Mouse (Mus musculus) liver, embryonic 14.5 days (tissue): ENCODE measurements around the gene Rela. TPM values are rescaled to one million over a fixed set of nuclear protein-coding genes. Genes with fewer than 3 reads are reported as not detected.

Experiments
- ATAC-seq: fragments of 200-750 bp; cut with Nextera tagmentation; 2 replicates; pipeline ENCODE4 v1.8.0; 2017; ENCODE audit warnings: moderate number of reproducible peaks, mild to moderate bottlenecking, moderate library complexity; ENCODE audit not compliant: insufficient read depth
- DNase-seq, 3 experiments: peaks; one replicate each; pipeline ENCODE4 v3.0.0-alpha.2; 2012 to 2013; ENCODE audit warnings: low read depth in 3 of 3, low spot score in 3 of 3
- H3K27ac ChIP-seq: fragments of 300-500 bp; sonication (generic); 2 replicates; pipeline ENCODE4 v1.5.1; 2014; ENCODE audit warnings: moderate library complexity, mild to moderate bottlenecking, control low read depth, inconsistent platforms
- H3K27me3 ChIP-seq: fragments of 300-500 bp; sonication (generic); 2 replicates; pipeline ENCODE4 v1.6.1; 2014; ENCODE audit warnings: mild to moderate bottlenecking, low read length, moderate library complexity; ENCODE audit not compliant: control insufficient read depth, insufficient read depth
- H3K36me3 ChIP-seq: fragments of 300-500 bp; sonication (generic); replicated peaks from 2 replicates; pipeline ENCODE4 v1.6.1; 2014; ENCODE audit warnings: low read depth; ENCODE audit not compliant: control insufficient read depth, insufficient read depth
- H3K4me1 ChIP-seq, 2 experiments: fragments of 200-500 bp in 1 of 2; fragments of 300-500 bp in 1 of 2; sonication (generic) in 1 of 2; replicated peaks; 2 replicates each; pipeline ENCODE4 v1.6.1; 2012 to 2014; ENCODE audit warnings: antibody characterized with exemption in 1 of 2, inconsistent platforms in 1 of 2, low read length in 1 of 2; ENCODE audit not compliant: control insufficient read depth in 2 of 2, insufficient read depth in 2 of 2
- H3K4me2 ChIP-seq: fragments of 300-500 bp; sonication (generic); 2 replicates; pipeline ENCODE4 v1.6.1; 2014; ENCODE audit warnings: low read depth, mild to moderate bottlenecking, control low read depth, moderate library complexity
- H3K4me3 ChIP-seq, 2 experiments: fragments of 200-500 bp in 1 of 2; fragments of 300-500 bp in 1 of 2; sonication (generic) in 1 of 2; 2 replicates each; pipeline ENCODE4 v1.5.1; 2012 to 2014; ENCODE audit warnings: low read depth in 2 of 2, low read length in 2 of 2, mild to moderate bottlenecking in 2 of 2, control low read depth in 1 of 2, inconsistent platforms in 1 of 2, moderate library complexity in 1 of 2; ENCODE audit not compliant: insufficient read depth in 1 of 2
- H3K9ac ChIP-seq: fragments of 300-500 bp; sonication (generic); replicated peaks from 2 replicates; pipeline ENCODE4 v1.6.1; 2014; ENCODE audit warnings: mild to moderate bottlenecking, control low read depth, moderate library complexity
- H3K9me3 ChIP-seq: fragments of 300-500 bp; sonication (generic); 2 replicates; pipeline ENCODE4 v1.6.1; 2016; ENCODE audit warnings: low read length, mixed read lengths; ENCODE audit not compliant: control insufficient read depth
- CTCF ChIP-seq: IDR thresholded peaks from 2 replicates; pipeline ENCODE4 v1.5.1; 2016; ENCODE audit warnings: antibody characterized with exemption, low read depth, control low read depth
- EP300 ChIP-seq: IDR thresholded peaks from 2 replicates; pipeline ENCODE4 v1.6.1; 2016; ENCODE audit warnings: antibody characterized with exemption, low read depth
- WGBS: fragments of 180-500 bp; shearing (Covaris S2); extraction: QIAGEN DNeasy Blood & Tissue Kit; methylation state at CpG from one replicate; pipeline ENCODE4 v1.1.7; 2014; ENCODE audit not compliant: insufficient replicate concordance; 5-methylcytosine and 5-hydroxymethylcytosine counted together
- polyA plus RNA-seq, 2 experiments: library from polyadenylated mRNA; depleted of rRNA in 1 of 2; stranded (reverse) in 1 of 2; unstranded in 1 of 2; fragments of >200 nt; fragmentation: Nextera tagmentation in 1 of 2; extraction: Ambion mirVana in 1 of 2; gene quantifications; 2 replicates each; pipeline versions ENCODE4 v1.2.1 to v1.2.3; 2012 to 2014

Gene Rela
- polyA plus RNA-seq, 2 experiments = 14.8 to 18.9 TPM

DNA sequence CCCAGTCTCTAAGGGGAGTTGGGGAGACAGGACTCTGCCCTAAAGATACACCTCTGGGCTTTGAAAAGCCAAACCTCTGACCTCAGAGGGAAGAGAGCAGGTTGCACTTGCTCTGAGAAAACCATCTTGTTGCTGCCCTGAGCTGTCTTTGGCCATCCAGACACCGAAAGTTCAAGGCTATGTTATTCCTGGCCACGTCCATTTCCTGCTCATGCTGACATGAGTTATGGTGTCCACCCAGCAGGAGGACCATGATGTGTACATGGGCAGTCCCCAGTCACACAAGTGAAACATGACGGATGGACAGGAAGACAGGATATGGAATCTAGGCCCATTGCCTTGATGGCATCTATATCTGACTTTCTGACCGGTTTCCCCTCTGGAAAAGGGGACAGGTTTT is 43.1 kb downstream of the Rela start:
- Histone ChIP-seq H3K9ac (no peak overlapping the region), H3K27ac (no peak overlapping the region), H3K4me2 (no peak overlapping the region), H3K4me1 (no peaks in the 10 kb centered on the region), H3K36me3 (peaks cover 73% of the 10 kb centered on the region), H3K4me3 (no peak overlapping the region), H3K9me3 (no peaks in the 10 kb centered on the region), H3K27me3 (no peaks in the 10 kb centered on the region)
- DNase-seq = no peak
- 84% methylated on average over 4 of the region's 4 CpGs for WGBS
- no peak for ATAC-seq
- TF ChIP-seq EP300 = no peak
- no peak for TF ChIP-seq CTCF

DNA sequence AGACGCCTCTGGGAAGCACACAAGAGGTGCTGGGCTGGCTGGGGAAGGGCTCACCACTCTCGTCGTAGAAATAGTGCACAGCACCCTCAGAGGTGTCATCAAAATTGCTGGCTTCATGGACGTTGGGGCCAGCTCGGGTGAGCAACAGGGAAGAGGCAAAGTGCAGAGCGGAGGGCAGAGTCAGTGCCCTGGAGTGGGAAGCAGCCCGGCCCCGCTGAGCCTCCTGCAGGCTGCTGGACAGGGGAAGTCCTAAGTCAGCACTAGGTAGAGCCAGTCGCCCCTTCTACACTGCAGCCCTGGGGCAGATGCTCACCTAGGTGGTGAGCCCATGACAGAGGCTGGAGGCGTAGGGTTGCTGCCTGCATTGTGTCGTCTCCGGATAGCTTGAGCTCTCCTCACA is 47.0 kb downstream of the Rela start:
- DNase-seq (no peak), ATAC-seq (no peak)
- no peaks in the 10 kb centered on the region for H3K9me3 ChIP-seq
- WGBS = 89% methylated on average over 12 of the region's 12 CpGs
- no peak overlapping the region for H3K4me3 ChIP-seq
- no peak overlapping the region for H3K27ac ChIP-seq
- no peak overlapping the region for H3K4me2 ChIP-seq
- TF ChIP-seq EP300 (no peak), CTCF (no peak)
- no peaks in the 10 kb centered on the region for H3K27me3 ChIP-seq
- peaks cover 9 to 12% of the 10 kb centered on the region in 2 experiments for H3K4me1 ChIP-seq
- H3K36me3 ChIP-seq = peaks cover 53% of the 10 kb centered on the region
- H3K9ac ChIP-seq = no peak overlapping the region

DNA sequence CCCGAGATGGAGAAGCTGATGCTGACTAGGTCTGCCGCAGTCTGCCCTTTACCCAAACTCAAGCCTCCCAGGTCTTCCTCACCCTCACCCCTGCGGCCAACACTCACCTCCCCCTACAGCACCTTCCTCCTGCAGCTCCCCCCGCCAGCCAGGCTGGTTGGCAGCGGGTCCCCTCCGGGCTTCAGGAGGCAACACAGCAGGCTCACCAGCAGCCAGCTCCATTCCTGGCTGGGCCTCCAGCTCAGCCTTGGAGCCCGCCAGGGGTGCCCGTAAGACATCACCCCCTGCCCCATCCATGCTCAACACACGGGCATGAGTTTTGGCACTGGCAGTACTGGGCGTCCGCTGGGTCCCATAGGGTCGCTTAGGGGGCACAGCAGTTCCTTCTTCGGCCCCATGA is 47.7 kb downstream of the Rela start:
- H3K36me3 ChIP-seq = peaks cover 46% of the 10 kb centered on the region
- no peak overlapping the region for H3K9ac ChIP-seq
- no peak overlapping the region for H3K27ac ChIP-seq
- H3K4me1 ChIP-seq = peaks cover 9 to 12% of the 10 kb centered on the region in 2 experiments
- H3K4me3 ChIP-seq = no peak overlapping the region
- H3K27me3 ChIP-seq = no peaks in the 10 kb centered on the region
- no peak overlapping the region for H3K4me2 ChIP-seq
- TF ChIP-seq CTCF (no peak), EP300 (no peak)
- no peaks in the 10 kb centered on the region for H3K9me3 ChIP-seq
- 90% methylated on average over 13 of the region's 13 CpGs for whole genome bisulfite sequencing
- DNase-seq = no peak
- ATAC-seq = no peak

DNA sequence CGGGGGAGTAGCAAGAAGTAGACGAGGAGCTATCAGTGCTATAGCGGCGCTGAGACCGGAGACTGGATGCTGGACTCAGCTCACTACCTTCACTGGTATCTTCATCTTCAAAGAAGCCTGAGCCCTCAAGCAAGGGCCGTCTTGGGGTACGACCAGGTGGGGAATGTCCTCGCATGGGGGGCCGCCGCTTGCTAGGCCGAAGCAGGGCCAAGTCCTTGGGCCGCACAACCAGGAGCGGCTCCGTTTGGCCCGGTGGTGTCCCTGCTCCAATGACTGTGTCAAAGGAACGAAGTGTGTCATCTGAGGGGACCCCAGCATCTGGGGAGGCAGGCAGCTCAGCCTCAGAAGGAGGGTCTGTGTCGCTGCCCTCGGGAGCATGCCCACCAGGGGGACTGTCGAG is 48.1 kb downstream of the Rela start:
- Histone ChIP-seq H3K27ac (no peak overlapping the region), H3K4me1 (peaks cover 12% of the 10 kb centered on the region in 2 experiments), H3K4me2 (no peak overlapping the region), H3K36me3 (peaks cover 43% of the 10 kb centered on the region), H3K9ac (no peak overlapping the region), H3K4me3 (no peak overlapping the region), H3K27me3 (no peaks in the 10 kb centered on the region), H3K9me3 (no peaks in the 10 kb centered on the region)
- ATAC-seq (no peak), DNase-seq (no peak)
- 91% methylated on average over 19 of the region's 19 CpGs for WGBS
- TF ChIP-seq EP300 (no peak), CTCF (no peak)

DNA sequence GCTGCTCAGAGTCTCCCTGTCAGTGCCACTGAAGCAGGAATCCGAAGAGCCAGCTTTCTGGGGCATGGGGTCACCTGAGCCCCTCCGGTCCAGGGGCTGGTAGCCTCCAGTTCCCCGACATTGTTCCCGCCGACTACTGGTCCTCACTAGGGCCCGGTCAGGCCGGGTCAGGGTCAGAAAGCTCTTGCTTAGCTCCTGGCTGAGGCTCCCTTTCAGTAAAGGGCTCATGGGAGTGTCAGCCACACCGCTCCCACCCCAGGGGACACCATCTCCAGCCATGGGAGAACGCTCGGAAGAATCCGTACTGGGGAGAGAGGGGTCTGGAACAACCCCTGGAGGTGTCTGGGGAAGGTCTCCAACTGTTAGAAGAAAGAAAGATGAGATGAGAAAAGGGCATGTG is 48.6 kb downstream of the Rela start:
- H3K4me2 ChIP-seq = peak overlapping the region; percentile 100
- H3K36me3 ChIP-seq = peaks cover 44% of the 10 kb centered on the region
- peaks cover 12 to 15% of the 10 kb centered on the region in 2 experiments for H3K4me1 ChIP-seq
- no peak for DNase-seq
- H3K27me3 ChIP-seq = no peaks in the 10 kb centered on the region
- peak overlapping the region in 1 of 2 experiments; percentile 30; a peak in 1 of 4 replicates for H3K4me3 ChIP-seq
- 83% methylated on average over 11 of the region's 11 CpGs for WGBS
- no peaks in the 10 kb centered on the region for H3K9me3 ChIP-seq
- peak overlapping the region; percentile 60 for H3K9ac ChIP-seq
- TF ChIP-seq EP300 = no peak
- no peak for TF ChIP-seq CTCF
- H3K27ac ChIP-seq = peak overlapping the region; percentile 58
- no peak for ATAC-seq
